Mouse (Mus musculus) myocyte (in vitro differentiated cells): ENCODE results near the gene Nek4. TPM values are rescaled to one million over a fixed set of nuclear protein-coding genes. Genes with fewer than 3 reads are reported as not detected.

ENCODE experiments used
- H3K27me3 ChIP-seq: one replicate; pipeline ENCODE4 v1.6.1; 2011; ENCODE audit not compliant: control insufficient read depth, insufficient read depth, insufficient read length
- H3K36me3 ChIP-seq: one replicate; pipeline ENCODE4 v1.6.1; 2011; ENCODE audit not compliant: control insufficient read depth, insufficient read depth
- H3K4me2 ChIP-seq: one replicate; pipeline ENCODE4 v1.6.1; 2011; ENCODE audit warnings: low read depth, control low read depth
- H3K4me3 ChIP-seq: one replicate; pipeline ENCODE4 v1.5.1; 2011; ENCODE audit warnings: mild to moderate bottlenecking, control low read depth, moderate library complexity
- H3K79me2 ChIP-seq: one replicate; pipeline ENCODE4 v1.6.1; 2011; ENCODE audit not compliant: control insufficient read depth, insufficient read depth
- H3ac ChIP-seq: one replicate; pipeline ENCODE4 v1.6.1; 2011; ENCODE audit not compliant: control insufficient read depth, insufficient read length
- CEBPB ChIP-seq: IDR thresholded peaks from 2 replicates; pipeline ENCODE4 v1.6.1; 2011; ENCODE audit warnings: mild to moderate bottlenecking, moderate library complexity; ENCODE audit not compliant: poor library complexity, insufficient read depth, severe bottlenecking
- E2F4 ChIP-seq: IDR thresholded peaks from one replicate; pipeline ENCODE4 v1.6.1; 2011; ENCODE audit warnings: mild to moderate bottlenecking, control low read depth, moderate library complexity; ENCODE audit not compliant: insufficient read depth
- MAX ChIP-seq: IDR thresholded peaks from one replicate; pipeline ENCODE4 v1.6.1; 2011; ENCODE audit warnings: low read depth, mild to moderate bottlenecking, control low read depth
- MYOD1 ChIP-seq, 3 experiments: IDR thresholded peaks; one replicate each; pipeline ENCODE4 v1.6.1; 2011; ENCODE audit warnings: control low read depth in 2 of 3, low read depth in 2 of 3, mild to moderate bottlenecking in 2 of 3, moderate library complexity in 1 of 3; ENCODE audit not compliant: insufficient read length in 2 of 3, control insufficient read depth in 1 of 3
- MYOG ChIP-seq, 3 experiments: IDR thresholded peaks; one replicate each; pipeline ENCODE4 v1.6.1; 2011; ENCODE audit warnings: control low read depth in 2 of 3, low read depth in 2 of 3, mild to moderate bottlenecking in 2 of 3; ENCODE audit not compliant: insufficient read length in 2 of 3, control insufficient read depth in 1 of 3, insufficient read depth in 1 of 3
- POLR2A ChIP-seq: IDR thresholded peaks from one replicate; pipeline ENCODE4 v1.6.1; 2011; ENCODE audit warnings: low read depth, mild to moderate bottlenecking, control low read depth, moderate library complexity; ENCODE audit not compliant: insufficient read length
- POLR2AphosphoS2 ChIP-seq: IDR thresholded peaks from one replicate; pipeline ENCODE4 v1.6.1; 2011; ENCODE audit warnings: low read depth, control low read depth; ENCODE audit not compliant: insufficient read length
- REST ChIP-seq: IDR thresholded peaks from one replicate; pipeline ENCODE4 v1.6.1; 2011; ENCODE audit warnings: mild to moderate bottlenecking, control low read depth, moderate library complexity; ENCODE audit not compliant: insufficient read depth, insufficient read length
- SRF ChIP-seq: IDR thresholded peaks from one replicate; pipeline ENCODE4 v1.6.1; 2011; ENCODE audit warnings: low read depth; ENCODE audit not compliant: control insufficient read depth, insufficient read length
- TCF12 ChIP-seq: IDR thresholded peaks from one replicate; pipeline ENCODE4 v1.6.1; 2011; ENCODE audit warnings: mild to moderate bottlenecking, control low read depth; ENCODE audit not compliant: poor library complexity, insufficient read depth, severe bottlenecking
- TCF3 ChIP-seq: IDR thresholded peaks from one replicate; pipeline ENCODE4 v1.6.1; 2011; ENCODE audit warnings: low read depth, control low read depth; ENCODE audit not compliant: insufficient read length
- USF1 ChIP-seq: IDR thresholded peaks from one replicate; pipeline ENCODE4 v1.6.1; 2011; ENCODE audit warnings: low read depth, mild to moderate bottlenecking, control low read depth, moderate library complexity
- polyA plus RNA-seq: library from polyadenylated mRNA; unstranded; fragments of >200 nt; fragmentation: generic; extraction: Trizol; gene quantifications from one replicate; pipeline ENCODE4 v1.2.1, GENCODE M21; 2012; ENCODE audit warnings: missing spikeins

Gene Nek4
- polyA plus RNA-seq, 1 experiment: 2.8 TPM

DNA sequence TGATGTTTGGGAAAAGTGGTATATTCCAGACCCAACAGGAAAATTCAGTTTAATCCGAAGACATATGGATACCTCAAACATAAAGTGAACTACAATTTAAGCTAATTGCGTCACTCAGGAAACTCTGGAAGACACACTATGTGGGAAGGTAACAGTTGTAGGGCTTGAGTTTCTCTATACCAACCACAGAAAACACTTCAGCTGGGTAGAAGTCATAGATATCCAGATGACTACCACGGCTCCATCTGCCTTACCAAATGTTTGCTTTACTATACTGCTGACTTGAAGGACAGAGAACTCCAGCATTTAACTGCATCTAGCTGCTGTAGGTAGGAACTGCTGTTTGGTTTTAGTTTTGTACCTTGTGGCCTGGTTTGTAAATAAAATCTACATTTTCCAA, 60.4 kb downstream of the Nek4 start:
- no peak for TF ChIP-seq TCF3
- no peak for TF ChIP-seq MYOD1 (IDR thresholded peaks at IDR 0.05; ENCODE audit: control insufficient read depth in 1 of 3, insufficient read length in 2 of 3, low read depth in 2 of 3)
- TF ChIP-seq TCF12: no peak
- TF ChIP-seq MAX: no peak
- TF ChIP-seq E2F4: no peak
- no peak for TF ChIP-seq SRF
- TF ChIP-seq USF1: no peak
- TF ChIP-seq CEBPB: no peak
- no peak for TF ChIP-seq MYOG (IDR thresholded peaks at IDR 0.05; ENCODE audit: control insufficient read depth in 1 of 3, insufficient read depth in 1 of 3, insufficient read length in 2 of 3, low read depth in 2 of 3)
- no peak for TF ChIP-seq REST
- Histone ChIP-seq H3K79me2 (peaks cover 8% of the 10 kb centered on the region), H3K4me3 (no peak overlapping the region), H3ac (no peak overlapping the region), H3K27me3 (no peaks in the 10 kb centered on the region), H3K4me2 (no peak overlapping the region), H3K36me3 (peaks cover 67% of the 10 kb centered on the region)

DNA sequence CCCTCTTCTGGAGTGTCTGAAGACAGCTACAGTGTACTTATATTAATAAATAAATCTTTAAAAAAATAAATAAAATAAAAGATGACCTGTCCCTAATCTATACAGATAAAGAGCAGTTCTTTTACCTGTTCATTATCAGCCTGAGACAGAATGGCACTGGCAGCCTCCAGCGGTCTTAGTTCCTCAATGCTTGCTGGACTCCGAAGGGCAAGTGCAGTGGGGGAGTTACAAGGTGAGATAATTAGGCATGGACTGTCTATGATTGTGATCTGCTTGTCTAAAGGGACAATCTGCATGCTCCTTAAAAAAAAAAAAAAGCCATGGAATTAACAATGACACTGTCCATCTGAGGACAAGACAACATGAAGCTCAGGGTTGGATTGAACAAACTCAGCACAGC, 62.8 kb downstream of the Nek4 start:
- H3K27me3 ChIP-seq: no peaks in the 10 kb centered on the region
- H3K79me2 ChIP-seq: peaks cover 30% of the 10 kb centered on the region
- H3K4me3 ChIP-seq: no peak overlapping the region

DNA sequence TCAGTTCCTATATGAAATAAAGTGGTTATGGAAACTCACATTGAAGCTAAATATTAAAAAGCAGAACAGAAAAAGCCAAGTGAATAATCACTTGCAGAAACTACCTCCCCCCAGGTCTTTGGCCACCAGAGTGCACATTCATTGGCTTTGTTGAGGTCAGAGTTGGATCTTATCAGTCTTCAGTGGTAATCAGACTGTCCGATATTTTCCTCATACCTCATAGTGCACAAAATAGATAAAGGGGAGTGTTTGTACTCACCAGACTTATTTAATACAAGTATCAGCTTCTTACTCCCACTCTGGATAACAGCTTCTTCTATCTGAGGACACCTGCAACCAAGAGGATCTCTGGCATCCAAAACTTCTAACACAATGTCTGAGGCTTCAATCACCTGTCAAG, 64.9 kb downstream of the Nek4 start:
- TF ChIP-seq USF1 (no peak), POLR2A (no peak), E2F4 (no peak), TCF12 (no peak)
- Histone ChIP-seq H3K79me2 (peaks cover 47% of the 10 kb centered on the region), H3K27me3 (no peaks in the 10 kb centered on the region), H3K4me2 (no peak overlapping the region), H3ac (no peak overlapping the region), H3K36me3 (peaks cover 66% of the 10 kb centered on the region), H3K4me3 (no peak overlapping the region)

More for the DNA sequence above, 62.8 kb downstream of the Nek4 start:
- Histone ChIP-seq H3ac (no peak overlapping the region), H3K36me3 (peaks cover 78% of the 10 kb centered on the region), H3K4me2 (no peak overlapping the region)
- TF ChIP-seq TCF3 (no peak), MYOD1 (IDR thresholded peaks at IDR 0.05; ENCODE audit: control insufficient read depth in 1 of 3, insufficient read length in 2 of 3, low read depth in 2 of 3) (no peak), TCF12 (no peak), USF1 (no peak), REST (no peak), POLR2A (no peak), CEBPB (no peak), MYOG (IDR thresholded peaks at IDR 0.05; ENCODE audit: control insufficient read depth in 1 of 3, insufficient read depth in 1 of 3, insufficient read length in 2 of 3, low read depth in 2 of 3) (no peak), MAX (no peak), E2F4 (no peak), SRF (no peak), POLR2AphosphoS2 (no peak)

DNA sequence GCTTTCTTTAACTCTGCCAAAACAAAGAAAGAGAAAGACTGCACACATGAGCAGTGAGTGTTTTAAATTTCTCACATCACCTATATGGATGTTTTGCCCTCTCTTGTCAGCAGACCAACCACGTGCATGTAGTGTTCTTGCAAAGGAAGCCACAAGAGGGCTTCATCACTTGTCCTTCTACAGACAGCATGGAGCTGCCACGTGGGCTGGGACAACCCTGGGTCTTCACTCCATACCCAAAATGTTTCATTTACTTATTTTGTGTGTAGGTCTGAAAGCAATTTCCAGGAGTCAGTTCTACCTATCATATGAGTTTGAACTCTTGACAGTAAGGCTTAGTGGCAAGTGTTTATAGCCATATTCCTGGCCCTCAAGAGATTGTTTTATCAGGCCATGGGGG, 66.7 kb downstream of the Nek4 start:
- peak overlapping the region; percentile 38 for H3ac ChIP-seq
- peak overlapping the region; percentile 95 for H3K4me3 ChIP-seq
- H3K36me3 ChIP-seq: peaks cover 48% of the 10 kb centered on the region
- peak overlapping the region; percentile 78 for H3K4me2 ChIP-seq
- peaks cover 65% of the 10 kb centered on the region for H3K79me2 ChIP-seq
- H3K27me3 ChIP-seq: no peaks in the 10 kb centered on the region
- TF ChIP-seq MYOD1 (IDR thresholded peaks at IDR 0.05; ENCODE audit: control insufficient read depth in 1 of 3, insufficient read length in 2 of 3, low read depth in 2 of 3) (no peak), USF1 (peak; percentile 77), MAX (peak; percentile 95)

DNA sequence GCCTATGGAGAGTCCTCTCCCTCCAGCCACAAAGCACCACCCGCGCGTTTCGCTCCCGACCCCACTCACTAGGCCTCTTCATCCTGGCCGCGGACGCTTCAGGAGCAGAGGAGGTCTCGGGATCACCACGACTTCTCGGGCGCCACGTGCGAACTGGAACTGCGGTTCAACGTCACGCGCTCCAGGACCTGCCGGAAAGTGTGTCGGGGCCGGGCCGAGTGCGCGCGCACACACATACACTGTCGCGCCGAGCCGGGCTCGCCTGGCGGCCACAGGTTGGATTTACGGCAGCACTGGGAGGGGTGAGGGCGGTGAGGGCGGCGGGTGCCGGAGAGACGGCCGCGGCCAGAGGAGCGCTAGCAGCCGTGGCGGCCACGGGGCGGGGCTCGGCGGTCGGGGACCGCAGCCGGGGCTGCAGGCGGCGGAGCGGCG, 67.7 kb downstream of the Nek4 start, which contains the start of the genes Pbrm1 and Gnl3:
Gene Pbrm1, plus strand, starts transcription at position 279 of the 432 bp plus-strand sequence.
Gene Gnl3, minus strand, starts transcription at position 293 of the 432 bp plus-strand sequence.
- Histone ChIP-seq H3K79me2 (peaks cover 76% of the 10 kb centered on the region), H3K36me3 (peaks cover 40% of the 10 kb centered on the region), H3K27me3 (no peaks in the 10 kb centered on the region), H3ac (peak within 1 kb of the TSS; percentile 38), H3K4me3 (peak within 1 kb of the TSS; percentile 95), H3K4me2 (peak within 1 kb of the TSS; percentile 87)
- TF ChIP-seq MYOG (IDR thresholded peaks at IDR 0.05; ENCODE audit: control insufficient read depth in 1 of 3, insufficient read depth in 1 of 3, insufficient read length in 2 of 3, low read depth in 2 of 3) (peak in 1 of 3 experiments; percentile 6), USF1 (peak; percentile 50), CEBPB (no peak), E2F4 (no peak), SRF (peak; percentile 35), POLR2A (peak; percentile 99), POLR2AphosphoS2 (peak; percentile 95), TCF3 (no peak), REST (peak; percentile 55), MAX (peak; percentile 90), TCF12 (no peak), MYOD1 (IDR thresholded peaks at IDR 0.05; ENCODE audit: control insufficient read depth in 1 of 3, insufficient read length in 2 of 3, low read depth in 2 of 3) (no peak)
